Mouse (Mus musculus): ENCODE data around the gene C1s2.
"Not testable (repeated sequence)": the region's sequence is repeated elsewhere in the genome, so short reads cannot be mapped to it uniquely, and the experiment has no call there.

The C1s2 gene

GRCm38 (mm10) chr6:124635985-124636384 is at the start of gene C1s2:
Gene C1s2, minus strand, starts transcription at chr6:124636085.
- not testable (repeated sequence) for DNase-seq

GRCm38 (mm10) chr6:124683591-124684417 is 47.9 kb upstream of the C1s2 start:
- no peak for DNase-seq

GRCm38 (mm10) chr6:124682291-124682690 is 46.4 kb upstream of the C1s2 start:
- not testable (repeated sequence) for DNase-seq

- no peak for DNase-seq
Measured at GRCm38 (mm10) chr6:124679486-124679885, 43.6 kb upstream of the C1s2 start.

GRCm38 (mm10) chr6:124678769-124679168 is 42.9 kb upstream of the C1s2 start:
- no peak for DNase-seq

- DNase-seq, result no peak
Measured at GRCm38 (mm10) chr6:124676171-124676570, 40.3 kb upstream of the C1s2 start.

GRCm38 (mm10) chr6:124674591-124674990 is 38.7 kb upstream of the C1s2 start:
- DNase-seq, result no peak

- no peak for DNase-seq
Measured at GRCm38 (mm10) chr6:124673619-124674018, 37.7 kb upstream of the C1s2 start.

GRCm38 (mm10) chr6:124672100-124672499 is 36.2 kb upstream of the C1s2 start:
- no peak for DNase-seq

- no peak for DNase-seq
Measured at GRCm38 (mm10) chr6:124670281-124670900, 34.5 kb upstream of the C1s2 start.

GRCm38 (mm10) chr6:124669234-124669859 is 33.5 kb upstream of the C1s2 start:
- no peak for DNase-seq

GRCm38 (mm10) chr6:124665011-124665410 is 29.1 kb upstream of the C1s2 start:
- DNase-seq, result no peak

- DNase-seq, result no peak
Measured at GRCm38 (mm10) chr6:124664256-124664655, 28.4 kb upstream of the C1s2 start.

GRCm38 (mm10) chr6:124663424-124663795 is 27.5 kb upstream of the C1s2 start:
- DNase-seq, result no peak

- peak; percentile 100 for DNase-seq
Measured at GRCm38 (mm10) chr6:124662477-124663423, 26.9 kb upstream of the C1s2 start, which contains the start of gene Lpcat3. Gene Lpcat3, plus strand, starts transcription at chr6:124663027.

GRCm38 (mm10) chr6:124661995-124662394 is 26.1 kb upstream of the C1s2 start:
- no peak for DNase-seq

- no peak for DNase-seq
Measured at GRCm38 (mm10) chr6:124661156-124661806, 25.4 kb upstream of the C1s2 start.

GRCm38 (mm10) chr6:124658067-124658466 is 22.2 kb upstream of the C1s2 start:
- no peak for DNase-seq

GRCm38 (mm10) chr6:124655893-124656292 is 20.0 kb upstream of the C1s2 start:
- DNase-seq, result no peak

GRCm38 (mm10) chr6:124646394-124646793 is 10.5 kb upstream of the C1s2 start:
- no peak for DNase-seq

- peak; percentile 46 to 50 for DNase-seq
Measured at GRCm38 (mm10) chr6:124640997-124641396, 5.1 kb upstream of the C1s2 start.

GRCm38 (mm10) chr6:124640041-124640440 is 4.2 kb upstream of the C1s2 start:
- no peak for DNase-seq

Data from thymus, adult 18-20 months (tissue).